Mouse (Mus musculus) lung, adult 2 months (tissue): ENCODE measurements around the gene Tex50.
A peak's percentile ranks its signal among the peaks of the same experiment; 100 is the strongest.

Source experiments
- CTCF ChIP-seq: fragments of 200-500 bp; IDR thresholded peaks from 2 replicates; pipeline ENCODE4 v1.5.1; 2011; ENCODE audit warnings: mild to moderate bottlenecking, low read length, control low read depth; ENCODE audit not compliant: insufficient read depth
- POLR2A ChIP-seq: fragments of 200-500 bp; IDR thresholded peaks from 2 replicates; pipeline ENCODE4 v1.6.1; 2011; ENCODE audit warnings: low read depth, mild to moderate bottlenecking, control low read depth, low read length, borderline replicate concordance; ENCODE audit errors: extremely low read depth

GRCm38 (mm10) chr1:161195541-161196351, 36.6 kb upstream of the Tex50 start:
- TF ChIP-seq CTCF: peak; percentile 44
- TF ChIP-seq POLR2A: no peak
